Mouse (Mus musculus) C2C12 (cell line): Measurements from ENCODE around the gene Zfp112.

Source experiments
- CTCF ChIP-seq: IDR thresholded peaks from one replicate; pipeline ENCODE4 v1.5.1; 2011; ENCODE audit not compliant: control insufficient read depth, insufficient read depth, insufficient read length
- MAX ChIP-seq: IDR thresholded peaks from one replicate; pipeline ENCODE4 v1.6.1; 2011; ENCODE audit warnings: mild to moderate bottlenecking, control low read depth
- MYOD1 ChIP-seq: IDR thresholded peaks from one replicate; pipeline ENCODE4 v1.6.1; 2011; ENCODE audit warnings: low read depth; ENCODE audit not compliant: control insufficient read depth, insufficient read length
- MYOG ChIP-seq: IDR thresholded peaks from one replicate; pipeline ENCODE4 v1.6.1; 2011; ENCODE audit not compliant: control insufficient read depth, insufficient read length; ENCODE audit errors: extremely low read depth
- USF1 ChIP-seq: IDR thresholded peaks from one replicate; pipeline ENCODE4 v1.6.1; 2011; ENCODE audit warnings: low read depth, mild to moderate bottlenecking, control low read depth, moderate library complexity

DNA sequence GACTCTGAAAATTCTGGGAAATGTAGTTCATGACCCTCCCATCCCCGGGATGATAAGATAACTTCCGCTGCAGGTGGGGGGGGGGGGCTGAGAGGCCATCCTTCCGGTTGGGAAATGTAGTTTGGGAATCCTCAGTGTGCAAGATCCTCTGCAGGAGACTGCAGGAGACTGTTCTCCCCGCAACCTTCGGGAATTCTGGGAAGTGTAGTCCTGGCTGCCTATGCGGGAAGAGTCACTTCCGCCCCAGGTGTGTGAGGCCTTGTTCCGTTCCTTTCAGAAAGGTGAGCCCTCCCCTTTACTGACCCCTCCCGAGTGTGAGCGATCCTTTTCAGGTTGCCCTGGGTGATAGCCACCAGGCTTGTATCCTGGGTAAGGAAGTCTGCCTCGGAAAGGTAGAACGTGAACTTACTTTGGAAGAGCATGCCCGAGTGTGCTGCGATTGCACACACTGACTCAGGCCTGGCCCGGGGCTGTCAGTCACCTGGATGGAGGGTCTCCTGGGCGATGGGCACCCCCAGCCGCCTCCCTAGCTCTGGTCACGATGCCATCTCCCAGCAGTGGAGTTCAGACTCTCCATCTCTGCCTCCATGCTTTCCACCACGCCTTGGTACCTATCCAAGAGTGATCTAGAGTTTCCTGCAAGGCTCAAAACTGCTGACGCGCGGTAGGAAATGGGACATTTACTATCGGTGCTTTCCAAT is at the start of gene Zfp112:
- TF ChIP-seq CTCF (no peak), MYOD1 (no peak), MYOG (no peak), MAX (no peak), USF1 (no peak)
